Mouse (Mus musculus): ENCODE data around the gene E130308A19Rik. TPM values are rescaled to one million over a fixed set of nuclear protein-coding genes. Genes with fewer than 3 reads are reported as not detected.

E130308A19Rik gene
- polyA plus RNA-seq (2014; fragmentation: Nextera tagmentation; extraction: Ambion mirVana): 22.0 and 24.1 TPM in 2 replicates

DNA sequence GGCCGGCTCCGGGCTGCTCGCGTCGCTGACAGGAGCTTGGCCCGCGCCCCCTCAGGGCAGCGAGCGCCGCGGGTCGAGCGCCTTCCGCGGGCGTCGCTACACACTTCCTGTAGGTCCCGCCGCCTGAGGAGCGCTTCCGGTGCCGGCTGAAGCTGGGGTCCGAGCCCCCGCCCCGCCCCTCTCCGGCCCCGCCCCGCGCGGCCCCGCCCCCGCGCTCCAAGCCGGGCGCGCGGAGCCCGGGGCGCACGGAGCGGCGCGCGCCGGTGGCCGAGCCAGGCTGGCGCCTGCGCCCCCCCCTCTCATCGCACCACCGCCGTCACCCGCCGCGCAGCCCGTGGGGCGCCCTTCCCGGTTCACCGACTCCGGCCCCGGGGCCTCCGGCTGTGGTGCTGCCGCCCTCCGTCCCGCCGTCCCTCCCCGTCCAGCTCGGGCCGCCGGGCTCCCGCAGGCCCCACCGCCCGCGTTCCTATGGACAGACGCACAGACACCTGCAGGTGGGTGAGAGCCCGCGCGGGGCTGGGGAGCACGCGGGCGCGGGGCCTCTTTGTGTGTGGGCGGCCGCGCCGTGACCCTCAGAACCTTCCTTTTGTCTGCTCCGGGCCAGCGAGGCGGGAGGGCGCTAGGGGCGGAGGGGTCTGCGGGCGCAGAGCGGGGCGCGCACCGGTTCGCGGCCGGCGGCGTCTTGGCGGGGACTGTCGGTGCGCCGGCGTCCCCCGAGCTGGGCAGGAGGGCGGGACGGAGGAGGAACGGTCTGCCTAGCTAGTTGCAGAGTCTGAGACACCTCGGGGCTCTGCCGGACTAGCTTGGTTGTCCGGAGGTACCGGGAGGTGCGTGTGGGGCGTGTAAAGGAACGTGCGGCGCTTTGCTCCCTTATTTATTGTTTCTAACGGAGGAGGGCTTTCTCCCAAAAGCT, at the start of gene E130308A19Rik:
E130308A19Rik (plus strand) TSS at position 214 of the 913 bp plus-strand sequence.
- H3K9ac ChIP-seq (ENCODE audit: low read length): peak within 1 kb of the TSS; percentile 81
- WGBS: 1% methylated on average over 93 of the region's 120 CpGs
- H3K4me2 ChIP-seq (ENCODE audit: low read length): peak within 1 kb of the TSS; percentile 78
- ATAC-seq (replicated peaks; ENCODE audit: low FRiP score, low TSS enrichment, low read depth) (peak; percentile 93), DNase-seq (ENCODE audit: low spot score) (peak; percentile 87)
- H3K9me3 ChIP-seq (ENCODE audit: control insufficient read depth, low read length): no peaks in the 10 kb centered on the region
- H3K27ac ChIP-seq (ENCODE audit: low read depth): peak within 1 kb of the TSS; percentile 80
- no peaks in the 10 kb centered on the region for H3K27me3 ChIP-seq (replicated peaks; ENCODE audit: control insufficient read depth, insufficient read depth, low read length)
- no peaks in the 10 kb centered on the region for H3K36me3 ChIP-seq (ENCODE audit: control insufficient read depth, insufficient read depth, low read length)
- H3K4me1 ChIP-seq (replicated peaks; ENCODE audit: control insufficient read depth, insufficient read depth, low read length): peaks cover 12% of the 10 kb centered on the region
- H3K4me3 ChIP-seq (ENCODE audit: low read depth, low read length): peak within 1 kb of the TSS; percentile 91

GRCm38 (mm10) chr4:59580495-59581281, 45.3 kb upstream of the E130308A19Rik start:
- Histone ChIP-seq H3K27ac (ENCODE audit: low read depth) (peak overlapping the region; percentile 66), H3K9me3 (ENCODE audit: control insufficient read depth, low read length) (no peaks in the 10 kb centered on the region), H3K9ac (ENCODE audit: low read length) (peak overlapping the region; percentile 50), H3K27me3 (replicated peaks; ENCODE audit: control insufficient read depth, insufficient read depth, low read length) (no peaks in the 10 kb centered on the region), H3K4me3 (ENCODE audit: low read depth, low read length) (peak overlapping the region; percentile 54), H3K4me2 (ENCODE audit: low read length) (peak overlapping the region; percentile 91), H3K4me1 (replicated peaks; ENCODE audit: control insufficient read depth, insufficient read depth, low read length) (peaks cover 12% of the 10 kb centered on the region; the same call in 1 of the 2 replicates), H3K36me3 (ENCODE audit: control insufficient read depth, insufficient read depth, low read length) (no peaks in the 10 kb centered on the region)
- under 1% methylated on average over 23 of the region's 23 CpGs for WGBS
- ATAC-seq (replicated peaks; ENCODE audit: low FRiP score, low TSS enrichment, low read depth): peak; percentile 30; the same call in 1 of the 2 replicates
- peak; percentile 73 for DNase-seq (ENCODE audit: low spot score)

DNA sequence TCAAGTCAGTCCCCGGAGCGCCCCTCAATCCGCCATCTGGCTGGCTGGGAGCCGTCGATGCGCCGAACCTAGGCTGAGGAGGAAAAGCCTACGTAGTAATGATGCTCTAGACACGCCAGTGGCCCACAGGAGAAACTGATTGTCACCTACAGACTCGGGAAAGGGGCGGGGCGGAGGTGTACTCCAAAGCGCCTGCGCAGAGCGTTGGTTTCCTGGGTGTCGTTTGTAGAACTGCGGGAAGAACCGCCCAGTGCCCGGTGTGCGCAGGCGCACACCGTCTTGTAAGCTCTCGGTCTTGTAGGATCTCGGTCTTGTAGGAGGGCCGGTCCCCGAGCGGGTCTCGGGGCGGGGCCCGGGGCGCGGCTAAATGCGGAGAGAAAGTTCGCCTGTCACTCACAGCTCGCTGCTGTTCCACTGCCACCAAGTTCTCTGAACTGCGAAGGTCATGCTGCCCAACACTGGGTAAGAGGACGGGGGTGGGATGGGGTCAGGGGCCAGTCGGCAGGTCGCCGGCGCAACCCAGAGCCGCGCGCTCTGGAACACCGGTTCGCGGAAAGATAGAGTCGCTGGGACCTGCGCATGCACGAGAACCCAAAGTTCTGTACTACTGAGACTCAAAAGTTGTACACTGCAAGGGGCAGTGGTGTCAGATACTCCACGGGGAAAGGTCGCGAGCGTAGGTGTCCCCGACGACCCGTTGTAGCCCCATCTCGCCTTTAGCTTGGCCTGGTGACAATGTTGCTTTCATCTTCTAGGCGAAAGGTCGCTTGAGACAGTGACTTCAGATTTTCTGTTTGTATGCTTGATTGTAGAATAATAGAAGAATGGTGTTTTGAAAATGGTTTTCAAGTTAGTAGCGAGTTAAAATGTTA, 44.5 kb upstream of the E130308A19Rik start, which contains the start of gene Hsdl2:
Hsdl2 (plus strand) TSS at position 250 of the 872 bp plus-strand sequence.
- Histone ChIP-seq H3K27me3 (replicated peaks; ENCODE audit: control insufficient read depth, insufficient read depth, low read length) (no peaks in the 10 kb centered on the region), H3K9ac (ENCODE audit: low read length) (peak within 1 kb of the TSS; percentile 50), H3K27ac (ENCODE audit: low read depth) (peak within 1 kb of the TSS; percentile 66), H3K9me3 (ENCODE audit: control insufficient read depth, low read length) (no peaks in the 10 kb centered on the region), H3K4me3 (ENCODE audit: low read depth, low read length) (peak within 1 kb of the TSS; percentile 54), H3K36me3 (ENCODE audit: control insufficient read depth, insufficient read depth, low read length) (no peaks in the 10 kb centered on the region), H3K4me2 (ENCODE audit: low read length) (peak within 1 kb of the TSS; percentile 91), H3K4me1 (replicated peaks; ENCODE audit: control insufficient read depth, insufficient read depth, low read length) (peaks cover 12% of the 10 kb centered on the region; the same call in 1 of the 2 replicates)
- ATAC-seq (replicated peaks; ENCODE audit: low FRiP score, low TSS enrichment, low read depth): peak; percentile 96
- peak; percentile 96 for DNase-seq (ENCODE audit: low spot score)
- WGBS: under 1% methylated on average over 61 of the region's 61 CpGs

DNA sequence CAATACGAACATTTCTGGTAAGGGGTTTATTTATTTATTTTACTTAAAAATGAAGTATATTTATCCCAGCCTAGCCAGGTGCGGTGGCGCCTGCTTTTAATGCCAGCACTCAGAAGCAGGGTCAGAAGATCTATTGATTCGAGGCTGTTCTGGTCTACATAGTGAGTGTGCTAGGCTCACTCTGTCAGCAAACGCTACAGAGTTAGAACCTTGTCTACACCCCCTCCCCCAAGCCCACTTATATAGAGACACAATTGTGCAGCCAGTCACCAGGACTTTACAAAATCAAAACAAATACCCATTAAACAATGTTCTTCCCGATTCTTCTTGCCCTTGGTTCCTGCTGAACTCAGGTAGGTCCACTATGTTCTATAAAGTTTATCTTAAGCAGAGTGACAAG, 43.8 kb upstream of the E130308A19Rik start:
- H3K9me3 ChIP-seq (ENCODE audit: control insufficient read depth, low read length): no peaks in the 10 kb centered on the region
- DNase-seq (ENCODE audit: low spot score): no peak
- H3K4me2 ChIP-seq (ENCODE audit: low read length): peak overlapping the region; percentile 91
- H3K4me3 ChIP-seq (ENCODE audit: low read depth, low read length): peak overlapping the region; percentile 54
- WGBS: 22% methylated on average over 6 of the region's 6 CpGs
- no peak overlapping the region for H3K27ac ChIP-seq (ENCODE audit: low read depth)
- no peaks in the 10 kb centered on the region for H3K27me3 ChIP-seq (replicated peaks; ENCODE audit: control insufficient read depth, insufficient read depth, low read length)
- ATAC-seq (replicated peaks; ENCODE audit: low FRiP score, low TSS enrichment, low read depth): no peak
- no peaks in the 10 kb centered on the region for H3K36me3 ChIP-seq (ENCODE audit: control insufficient read depth, insufficient read depth, low read length)
- peak overlapping the region; percentile 50 for H3K9ac ChIP-seq (ENCODE audit: low read length)
- H3K4me1 ChIP-seq (replicated peaks; ENCODE audit: control insufficient read depth, insufficient read depth, low read length): peaks cover 12% of the 10 kb centered on the region; the same call in 1 of the 2 replicates

DNA sequence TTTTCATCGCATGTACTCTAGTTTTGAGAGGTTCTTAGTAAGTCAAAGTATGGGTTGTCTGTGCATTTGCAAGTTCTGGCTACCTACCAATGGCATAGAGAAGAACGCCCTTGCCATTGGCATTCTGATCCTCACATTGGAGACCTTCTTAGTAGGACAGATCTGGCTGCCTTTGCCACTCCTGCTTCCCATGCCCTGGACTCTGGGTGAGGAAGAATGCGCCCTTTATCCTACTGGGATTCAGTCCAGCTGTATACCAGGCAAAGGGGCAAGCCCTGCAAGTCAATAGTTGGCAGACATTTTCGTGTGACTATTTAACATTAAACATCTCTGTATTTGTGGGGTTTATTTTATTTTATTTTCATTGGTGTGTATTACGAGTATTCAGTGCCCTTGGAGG, 40.9 kb upstream of the E130308A19Rik start:
- Histone ChIP-seq H3K4me2 (ENCODE audit: low read length) (no peak overlapping the region), H3K27me3 (replicated peaks; ENCODE audit: control insufficient read depth, insufficient read depth, low read length) (no peaks in the 10 kb centered on the region), H3K4me1 (replicated peaks; ENCODE audit: control insufficient read depth, insufficient read depth, low read length) (peaks cover 10% of the 10 kb centered on the region; the same call in 1 of the 2 replicates), H3K27ac (ENCODE audit: low read depth) (no peak overlapping the region), H3K9me3 (ENCODE audit: control insufficient read depth, low read length) (no peaks in the 10 kb centered on the region), H3K36me3 (ENCODE audit: control insufficient read depth, insufficient read depth, low read length) (no peaks in the 10 kb centered on the region), H3K9ac (ENCODE audit: low read length) (no peak overlapping the region), H3K4me3 (ENCODE audit: low read depth, low read length) (no peak overlapping the region)
- ATAC-seq (replicated peaks; ENCODE audit: low FRiP score, low TSS enrichment, low read depth) (no peak), DNase-seq (ENCODE audit: low spot score) (no peak)
- WGBS: 83% methylated on average over 5 of the region's 5 CpGs

GRCm38 (mm10) chr4:59587215-59587871, 38.7 kb upstream of the E130308A19Rik start:
- 86% methylated on average over 2 of the region's 2 CpGs for WGBS
- DNase-seq (ENCODE audit: low spot score): no peak
- Histone ChIP-seq H3K9ac (ENCODE audit: low read length) (no peak overlapping the region), H3K4me2 (ENCODE audit: low read length) (no peak overlapping the region), H3K27ac (ENCODE audit: low read depth) (no peak overlapping the region), H3K9me3 (ENCODE audit: control insufficient read depth, low read length) (no peaks in the 10 kb centered on the region), H3K27me3 (replicated peaks; ENCODE audit: control insufficient read depth, insufficient read depth, low read length) (no peaks in the 10 kb centered on the region), H3K4me1 (replicated peaks; ENCODE audit: control insufficient read depth, insufficient read depth, low read length) (no peaks in the 10 kb centered on the region), H3K36me3 (ENCODE audit: control insufficient read depth, insufficient read depth, low read length) (no peaks in the 10 kb centered on the region), H3K4me3 (ENCODE audit: low read depth, low read length) (no peak overlapping the region)
- no peak for ATAC-seq (replicated peaks; ENCODE audit: low FRiP score, low TSS enrichment, low read depth)

DNA sequence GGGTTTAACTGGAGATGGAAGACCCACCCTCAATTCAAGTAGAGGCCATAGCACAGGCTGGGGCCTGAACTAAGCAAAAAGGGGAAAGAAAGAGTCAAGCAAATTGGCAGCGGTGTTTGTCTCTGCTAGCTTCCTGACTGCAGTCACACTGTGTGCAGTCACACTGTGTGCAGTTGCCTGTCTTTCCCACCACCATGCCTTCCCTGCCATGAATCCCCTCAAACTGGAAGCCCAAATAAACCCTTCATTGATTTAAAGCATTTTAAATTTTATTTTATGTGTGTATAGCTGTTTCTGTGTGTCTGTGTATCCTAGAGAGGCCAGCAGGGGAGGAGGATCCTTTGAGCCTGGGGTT, 38.2 kb upstream of the E130308A19Rik start:
- no peaks in the 10 kb centered on the region for H3K9me3 ChIP-seq (ENCODE audit: control insufficient read depth, low read length)
- no peak overlapping the region for H3K4me2 ChIP-seq (ENCODE audit: low read length)
- H3K36me3 ChIP-seq (ENCODE audit: control insufficient read depth, insufficient read depth, low read length): no peaks in the 10 kb centered on the region
- H3K9ac ChIP-seq (ENCODE audit: low read length): no peak overlapping the region
- DNase-seq (ENCODE audit: low spot score): no peak
- no peak for ATAC-seq (replicated peaks; ENCODE audit: low FRiP score, low TSS enrichment, low read depth)
- 90% methylated on average over 1 of the region's 1 CpGs for WGBS
- H3K4me3 ChIP-seq (ENCODE audit: low read depth, low read length): no peak overlapping the region
- no peaks in the 10 kb centered on the region for H3K4me1 ChIP-seq (replicated peaks; ENCODE audit: control insufficient read depth, insufficient read depth, low read length)
- H3K27me3 ChIP-seq (replicated peaks; ENCODE audit: control insufficient read depth, insufficient read depth, low read length): no peaks in the 10 kb centered on the region
- H3K27ac ChIP-seq (ENCODE audit: low read depth): no peak overlapping the region

All from intestine, embryonic 14.5 days (tissue).